Mouse (Mus musculus): ENCODE measurements around the gene Amz2.
"Not testable (repeated sequence)": the region's sequence is repeated elsewhere in the genome, so short reads cannot be mapped to it uniquely, and the experiment has no call there.

Amz2 gene

DNA sequence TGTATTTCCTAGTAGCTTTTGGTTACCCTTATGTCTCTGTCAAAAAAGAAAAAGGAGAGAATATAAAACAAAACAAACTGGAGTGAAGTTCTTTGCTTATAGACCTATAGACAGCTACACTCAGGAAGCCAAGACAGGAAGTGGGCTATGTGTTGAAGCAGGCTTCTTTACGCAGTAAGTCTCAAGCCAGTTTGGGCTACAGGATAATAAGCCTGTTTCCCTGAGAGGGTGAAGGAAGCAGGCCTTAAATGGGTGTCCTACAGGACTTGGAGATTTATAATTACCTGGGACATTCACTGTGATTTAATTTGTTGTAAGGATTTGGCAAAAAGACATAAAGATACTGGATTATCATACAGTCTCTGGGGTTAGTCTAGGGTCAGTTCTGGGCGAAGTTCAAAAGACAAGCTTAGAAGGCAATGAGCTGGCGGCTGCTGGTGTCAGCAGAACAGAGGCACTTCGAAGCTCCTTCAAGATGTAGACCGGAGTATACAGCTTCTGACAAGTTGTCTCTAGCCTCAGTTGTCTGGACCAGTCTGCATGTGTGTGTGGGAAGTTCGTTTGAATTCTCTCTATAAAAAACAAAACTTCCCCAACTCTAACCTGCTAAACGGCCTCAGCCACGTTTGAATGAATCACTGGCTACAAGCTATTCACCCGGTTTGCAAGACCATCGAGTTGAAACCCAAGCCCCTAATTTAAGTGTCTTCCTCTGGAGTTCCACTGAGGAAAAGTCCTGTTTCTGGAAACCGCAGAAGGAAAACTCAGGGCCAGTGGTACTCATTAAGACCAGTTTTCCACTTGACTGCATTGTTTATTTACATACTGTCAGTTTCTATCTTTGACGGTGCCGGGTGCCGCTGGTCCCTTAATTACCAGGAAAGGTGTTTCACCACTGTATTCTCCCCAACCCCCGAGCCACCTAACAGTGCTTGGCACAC is 45.4 kb downstream of the Amz2 start:
- no peak for DNase-seq (ENCODE audit: low spot score)

DNA sequence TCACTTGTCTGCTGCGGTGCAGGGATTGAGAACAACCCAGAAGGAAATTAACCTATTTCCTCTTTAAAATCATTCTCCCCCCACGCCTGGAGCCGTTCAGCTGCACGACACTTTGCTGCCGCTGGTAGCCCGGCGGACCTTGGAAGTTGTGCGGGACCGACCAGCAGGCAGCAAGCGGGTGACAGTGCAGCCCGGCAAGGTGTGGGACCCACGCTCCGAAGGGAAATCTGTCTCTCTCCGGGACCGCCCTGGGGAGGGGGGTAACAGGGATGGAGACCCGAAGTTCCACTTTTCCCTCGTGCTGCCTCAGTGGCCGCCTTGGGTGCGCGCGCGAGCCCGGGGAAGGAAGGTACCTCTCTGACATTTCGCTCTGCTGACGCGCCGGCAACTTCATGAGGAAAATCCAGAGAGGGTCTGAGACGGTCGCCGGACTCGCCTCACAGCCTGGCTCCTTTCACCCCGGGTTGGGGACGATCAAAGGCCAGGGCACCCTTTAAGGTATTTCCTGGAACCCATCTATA is 46.5 kb downstream of the Amz2 start:
- DNase-seq (ENCODE audit: low spot score): no peak

DNA sequence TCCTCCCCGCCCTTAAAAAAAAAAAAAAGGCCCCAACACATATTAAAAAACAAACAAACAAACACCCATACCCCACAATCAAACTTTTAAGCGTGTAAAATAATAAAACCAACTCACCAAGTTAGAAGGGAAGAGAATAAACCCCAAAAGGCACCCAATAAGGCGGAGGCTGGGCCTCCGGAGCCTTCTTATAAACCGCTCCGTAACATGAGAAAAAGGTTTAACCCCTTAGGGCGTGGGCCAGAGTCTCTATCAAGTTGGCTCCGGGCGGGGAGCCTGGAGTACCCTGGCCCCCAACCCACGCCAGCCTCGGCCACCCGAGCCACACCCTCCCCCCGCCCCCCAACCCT is 47.0 kb downstream of the Amz2 start:
- no peak for DNase-seq (ENCODE audit: low spot score)

GRCm38 (mm10) chr11:109473171-109474085 is 47.7 kb downstream of the Amz2 start, which contains the start of the genes Arsg and Slc16a6:
Arsg (plus strand) TSS chr11:109473374.
Slc16a6 (minus strand) TSS chr11:109473598.
- peak; percentile 20 for DNase-seq (ENCODE audit: low spot score)

DNA sequence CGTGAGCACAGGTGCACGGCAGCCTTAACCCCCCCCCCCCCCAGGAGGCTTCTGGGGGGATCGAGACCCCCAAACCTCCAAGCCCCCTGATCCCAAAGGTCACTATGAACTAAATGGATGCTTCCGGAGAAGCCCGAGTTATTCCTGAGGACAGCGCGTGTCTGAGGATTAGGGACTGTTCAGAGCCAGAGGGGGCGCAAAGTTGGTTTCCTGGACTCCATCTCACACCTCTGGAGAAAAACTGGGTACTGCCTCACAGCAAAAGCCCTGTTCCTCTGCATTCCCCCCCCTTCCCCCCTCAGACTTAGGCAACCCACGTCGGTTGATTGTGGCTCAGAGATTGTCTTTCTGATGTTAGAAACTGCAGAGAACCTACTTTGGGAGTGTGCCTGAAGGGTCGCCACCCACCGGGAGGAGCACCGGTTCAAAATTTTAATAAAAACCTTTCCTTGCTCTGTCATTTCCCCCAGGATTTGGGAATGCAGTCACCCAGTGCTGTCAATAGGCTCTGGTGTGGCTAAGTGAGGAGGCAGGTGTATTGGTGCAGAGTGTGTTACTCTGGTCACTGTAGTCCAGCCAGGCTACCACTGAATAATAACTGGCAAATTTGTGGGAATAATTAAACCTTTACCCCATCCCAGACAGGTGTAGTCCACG is 48.5 kb downstream of the Amz2 start:
- no peak for DNase-seq (ENCODE audit: low spot score)

DNA sequence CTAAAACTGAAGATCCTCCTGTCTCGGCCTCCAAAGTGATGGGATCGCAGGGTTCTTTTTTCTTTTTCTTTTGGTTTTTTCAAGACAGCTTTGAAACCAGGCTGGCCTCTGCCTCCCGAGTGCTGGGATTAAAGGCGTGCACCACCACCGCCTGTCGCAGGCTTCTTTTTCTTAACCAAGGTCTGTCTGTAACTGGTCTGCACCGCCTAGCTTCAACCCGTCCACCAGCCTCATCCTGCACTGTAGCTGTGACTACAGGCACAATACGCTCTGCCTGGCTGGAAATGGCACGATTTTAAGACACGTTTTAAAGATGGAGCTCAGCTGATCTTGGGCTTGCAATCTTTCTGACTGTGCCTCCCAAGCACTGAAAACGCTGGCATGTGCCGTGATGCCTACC is 49.1 kb downstream of the Amz2 start:
- no peak for DNase-seq (ENCODE audit: low spot score)

DNA sequence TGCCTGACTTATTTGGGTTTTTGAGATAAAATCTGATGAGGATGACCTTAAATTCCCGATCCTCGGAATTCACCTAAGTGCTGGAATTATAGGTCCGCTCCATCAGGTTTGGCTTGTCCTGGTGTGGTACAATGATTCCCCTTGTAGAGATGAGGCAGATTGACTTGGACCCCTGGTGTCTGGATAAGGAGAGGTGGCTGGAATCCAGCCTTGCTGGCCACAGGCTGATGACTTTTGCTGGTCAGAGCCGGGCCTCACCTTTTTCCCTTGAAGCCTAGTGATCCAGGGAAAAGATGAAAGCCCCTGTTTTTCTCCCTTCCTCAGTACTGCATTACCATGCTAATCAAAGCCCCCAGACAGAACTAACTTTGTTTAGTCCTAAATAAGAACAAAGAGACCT is 50.0 kb downstream of the Amz2 start:
- DNase-seq (ENCODE audit: low spot score): no peak

DNA sequence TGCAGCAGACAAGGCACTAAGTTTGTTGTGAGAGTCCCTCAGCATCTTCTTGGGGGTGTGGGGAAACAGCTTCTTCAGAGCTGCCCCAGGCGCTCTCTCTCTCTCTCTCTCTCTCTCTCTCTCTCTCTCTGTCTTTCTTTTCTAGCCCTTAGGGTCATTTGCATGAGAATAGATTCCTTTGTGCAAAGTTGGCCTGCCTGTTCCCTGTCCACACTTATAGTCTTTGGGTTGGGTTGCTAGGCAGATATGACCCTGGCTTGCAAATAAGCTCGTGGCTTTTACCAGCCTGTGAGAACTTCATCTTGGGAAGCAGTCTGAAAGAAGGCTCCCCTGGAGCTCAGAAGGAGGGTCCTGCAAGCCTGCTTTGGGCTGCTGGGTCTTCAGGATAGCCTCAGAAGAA is 50.5 kb downstream of the Amz2 start:
- DNase-seq (ENCODE audit: low spot score): no peak

- no peak for DNase-seq (ENCODE audit: low spot score)
Measured at GRCm38 (mm10) chr11:109476653-109477052, 50.9 kb downstream of the Amz2 start.

DNA sequence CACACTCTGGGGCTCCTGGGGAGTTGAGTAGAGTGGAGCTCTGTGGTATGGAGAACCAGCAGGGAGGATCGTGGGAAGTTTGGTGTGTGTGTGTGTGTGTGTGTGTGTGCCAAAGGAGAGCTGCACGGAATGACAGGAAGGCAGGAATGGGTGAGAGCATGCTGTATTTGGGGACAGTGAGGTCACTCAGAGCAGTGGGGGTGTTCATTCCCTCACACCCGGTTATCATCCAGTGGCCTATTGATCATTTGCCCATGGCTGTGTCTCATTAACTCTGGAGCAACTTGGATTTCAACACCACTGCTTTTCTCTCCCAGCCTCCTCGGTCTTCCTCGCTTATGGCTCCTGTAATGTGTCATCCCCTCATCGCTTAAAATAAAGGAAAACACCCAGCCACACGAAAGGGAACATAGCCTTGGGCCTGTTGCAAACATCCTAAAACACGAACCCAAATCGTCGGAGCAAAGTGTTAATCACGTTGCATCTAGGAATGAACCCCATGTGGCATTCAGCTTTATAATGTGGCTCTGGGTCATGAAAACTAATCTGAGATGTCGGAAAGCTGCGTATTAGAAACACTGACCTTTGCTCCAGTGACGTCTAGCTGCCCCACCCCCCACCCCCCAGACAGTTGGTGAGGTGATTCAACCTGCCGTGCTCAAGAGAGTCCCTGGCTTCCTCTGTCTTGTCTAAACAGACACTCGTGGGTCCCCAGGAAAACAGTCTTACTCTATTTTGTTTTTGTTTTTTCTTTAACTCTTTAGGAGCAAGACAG is 52.0 kb downstream of the Amz2 start:
- no peak for DNase-seq (ENCODE audit: low spot score)

DNA sequence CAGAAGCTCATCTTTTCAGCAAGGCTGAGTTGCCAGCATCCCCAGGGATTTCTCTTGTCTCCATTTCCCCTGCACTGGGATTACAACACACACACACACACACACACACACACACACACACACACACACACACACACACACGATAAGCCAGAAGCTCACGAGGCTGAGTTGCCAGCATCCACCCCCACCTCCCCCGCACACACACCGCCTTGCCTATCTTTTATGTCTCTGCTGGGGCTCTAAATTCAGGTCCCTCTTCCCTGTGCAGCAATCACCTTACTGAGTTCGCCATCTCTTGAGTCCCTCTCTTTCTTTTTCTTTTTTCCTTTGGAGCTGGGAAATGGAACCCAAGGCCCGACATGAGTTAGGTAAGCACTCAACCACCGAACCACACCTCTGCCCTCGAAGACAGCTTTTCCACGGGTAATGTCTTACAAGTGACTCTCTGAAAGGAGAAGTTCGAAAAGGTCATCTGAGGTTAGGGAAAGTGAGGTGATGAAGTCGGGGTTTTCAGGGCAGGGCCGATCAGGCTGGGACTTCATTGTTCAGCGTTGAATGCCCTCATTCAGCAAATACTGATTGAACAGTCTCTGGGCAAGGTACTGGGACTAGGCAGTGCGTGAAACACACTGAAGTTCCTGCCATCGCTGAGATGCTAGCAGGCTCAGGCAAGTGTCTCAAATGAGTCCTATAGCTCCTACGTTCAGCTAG is 54.0 kb downstream of the Amz2 start:
- no peak for DNase-seq (ENCODE audit: low spot score)

DNA sequence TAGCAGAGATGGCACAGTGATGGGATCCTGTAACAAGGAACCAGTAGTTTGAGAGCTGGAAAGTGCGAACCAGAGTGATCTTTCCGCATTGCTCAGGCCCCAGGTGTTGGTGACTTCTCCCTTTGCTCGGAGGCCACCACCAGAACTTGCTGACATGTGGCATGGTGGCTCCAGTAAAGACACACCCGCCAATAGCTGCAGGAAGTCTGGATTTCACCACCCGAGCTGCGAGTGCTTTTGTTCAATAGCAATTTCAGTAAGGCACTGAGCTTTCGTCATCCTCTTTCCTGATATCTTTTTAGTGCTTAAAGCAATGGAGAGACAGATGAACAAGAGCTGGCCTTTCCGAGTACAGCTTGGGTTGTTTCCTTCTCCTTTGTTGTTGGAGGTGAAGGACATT is 54.7 kb downstream of the Amz2 start:
- no peak for DNase-seq (ENCODE audit: low spot score)

GRCm38 (mm10) chr11:109485398-109486045 is 59.8 kb downstream of the Amz2 start:
- no peak for DNase-seq (ENCODE audit: low spot score)

DNA sequence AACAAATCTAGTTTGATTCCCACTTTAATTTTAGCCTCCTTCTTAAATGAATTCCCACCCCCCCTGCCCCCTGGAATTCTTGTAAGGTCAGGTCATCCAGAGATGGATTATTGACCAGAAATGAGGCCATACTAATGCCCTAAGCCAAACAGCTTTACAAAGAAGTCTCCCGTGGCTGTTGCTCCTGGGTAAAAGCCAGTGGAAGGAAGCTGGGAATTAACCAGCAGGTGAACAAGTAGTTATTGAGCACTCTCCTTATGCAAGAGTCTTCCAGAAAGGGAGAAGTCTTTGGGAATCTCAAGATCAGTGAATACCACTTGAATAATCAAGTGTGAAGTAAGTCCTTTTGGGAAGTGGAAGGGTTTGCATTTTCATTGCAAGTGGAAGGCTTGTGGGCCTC is 61.4 kb downstream of the Amz2 start:
- no peak for DNase-seq (ENCODE audit: low spot score)

DNA sequence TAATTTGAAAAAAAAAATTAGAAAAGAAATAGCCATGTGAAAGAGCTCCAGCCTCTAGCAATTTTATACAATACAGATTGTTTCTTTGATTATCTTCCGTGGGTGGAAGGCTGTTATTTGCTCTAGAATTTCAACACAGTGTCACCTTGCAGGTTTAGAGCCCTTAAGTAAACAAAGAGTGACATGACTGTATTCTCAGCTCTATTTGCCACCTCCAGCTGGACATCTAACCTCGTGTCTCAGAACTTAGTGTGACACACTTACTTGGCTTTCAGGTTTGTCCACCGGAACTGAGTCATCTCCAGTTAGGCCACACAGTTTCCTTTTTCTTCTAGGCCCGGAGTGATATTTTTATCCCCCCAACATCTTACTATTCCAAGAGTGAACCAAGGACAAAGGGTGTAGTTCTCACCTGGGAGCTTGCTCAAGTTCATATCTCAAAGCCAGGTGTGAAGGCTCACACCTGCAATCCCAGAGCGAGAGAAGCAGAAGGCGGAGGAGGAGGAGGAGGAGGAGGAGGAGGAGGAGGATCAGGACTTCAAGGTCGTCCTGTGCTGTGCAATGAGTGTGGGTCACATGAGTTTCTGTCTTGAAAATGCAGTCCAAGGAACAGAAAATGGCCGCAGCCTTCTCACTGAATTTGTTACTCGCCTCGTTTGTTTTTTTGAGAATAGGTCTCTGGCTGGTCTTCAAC is 62.4 kb downstream of the Amz2 start:
- DNase-seq (ENCODE audit: low spot score): no peak

GRCm38 (mm10) chr11:109489763-109490162 is 64.0 kb downstream of the Amz2 start:
- DNase-seq (ENCODE audit: low spot score): no peak

DNA sequence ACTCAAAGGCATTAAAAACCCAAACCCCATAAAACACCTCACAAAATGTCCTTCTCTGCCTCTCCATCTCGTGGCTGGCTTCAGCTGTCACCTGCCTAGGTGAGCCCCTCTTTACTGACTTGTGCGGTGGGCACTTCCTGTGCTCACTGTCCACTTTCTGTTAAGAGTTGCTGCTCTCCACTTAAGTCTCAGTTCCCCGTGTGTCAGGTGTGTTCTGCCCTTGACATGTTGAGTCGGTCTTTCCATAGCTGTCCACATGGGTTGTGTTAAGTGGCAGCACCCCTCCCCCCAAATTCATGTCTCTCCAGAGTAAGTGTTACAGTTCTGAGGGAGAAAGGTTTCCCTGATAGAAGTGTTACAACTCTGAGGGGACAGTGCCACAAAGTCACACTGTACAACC is 66.1 kb downstream of the Amz2 start:
- no peak for DNase-seq (ENCODE audit: low spot score)

DNA sequence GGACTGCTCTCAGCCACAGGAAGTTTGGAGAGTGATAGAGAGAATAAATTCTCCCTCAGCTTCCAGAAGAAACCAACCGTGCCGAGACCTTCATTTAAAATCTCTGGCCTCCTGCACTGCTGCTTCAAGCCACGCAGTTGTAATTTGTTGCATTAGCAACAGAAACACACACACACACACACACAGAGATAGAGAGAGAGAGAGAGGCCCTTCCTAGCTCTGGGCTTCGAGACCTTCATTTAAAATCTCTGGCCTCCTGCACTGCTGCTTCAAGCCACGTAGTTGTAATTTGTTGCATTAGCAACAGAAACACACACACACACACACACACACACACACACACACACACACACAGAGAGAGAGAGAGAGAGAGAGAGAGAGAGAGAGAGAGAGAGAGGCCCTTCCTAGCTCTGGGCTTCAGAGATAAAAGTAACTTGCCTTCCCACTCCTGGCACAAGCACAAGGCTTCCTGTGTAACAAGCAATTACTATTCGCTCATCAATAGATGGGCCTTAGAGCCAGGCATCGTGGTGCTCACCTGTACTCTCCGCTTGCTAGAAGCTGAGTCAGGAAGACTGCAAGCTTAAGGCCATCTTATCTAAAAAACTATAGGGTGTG is 67.2 kb downstream of the Amz2 start:
- not testable (repeated sequence) for DNase-seq (ENCODE audit: low spot score)
